Mouse (Mus musculus): ENCODE results near the gene Sptssa. TPM values are rescaled to one million over a fixed set of nuclear protein-coding genes. Genes with fewer than 3 reads are reported as not detected.
A peak's percentile ranks its signal among the peaks of the same experiment; 100 is the strongest.

Sptssa gene
- total RNA-seq (2014; rRNA removed; ENCODE audit: low replicate concordance) (42.4 and 59.6 TPM in 2 replicates), polyA plus RNA-seq (2015; fragmentation: Nextera tagmentation; extraction: Ambion mirVana) (150 and 160 TPM in 2 replicates)

GRCm38 (mm10) chr12:54656396-54657171, at the start of gene Sptssa:
Gene Sptssa, minus strand, starts transcription at chr12:54656573.
- peak; percentile 96 for DNase-seq (ENCODE audit: low spot score)
- H3K27me3 ChIP-seq (ENCODE audit: control insufficient read depth, insufficient read depth, low read length), result no peaks in the 10 kb centered on the region
- no peaks in the 10 kb centered on the region for H3K9me3 ChIP-seq (replicated peaks; ENCODE audit: control insufficient read depth, low read length)
- peak within 1 kb of the TSS; percentile 91 for H3K27ac ChIP-seq (ENCODE audit: low read depth)
- H3K36me3 ChIP-seq (replicated peaks; ENCODE audit: control insufficient read depth, insufficient read depth, low read length), result no peaks in the 10 kb centered on the region
- H3K4me1 ChIP-seq (ENCODE audit: control insufficient read depth, insufficient read depth), result peaks cover 29% of the 10 kb centered on the region
- peak within 1 kb of the TSS; percentile 82 for H3K9ac ChIP-seq (replicated peaks; ENCODE audit: low read depth, low read length)
- peak within 1 kb of the TSS; percentile 74 for H3K4me3 ChIP-seq (ENCODE audit: low read depth, low read length)
- no peak for TF ChIP-seq CTCF (IDR thresholded peaks at IDR 0.05; ENCODE audit: low read depth)
- TF ChIP-seq EP300 (IDR thresholded peaks at IDR 0.05; ENCODE audit: low read depth), result no peak
- ATAC-seq (ENCODE audit: insufficient read depth, low read depth), result peak; percentile 99
- peak within 1 kb of the TSS; percentile 75 for H3K4me2 ChIP-seq (ENCODE audit: low read depth, low read length)
- WGBS, result 6% methylated on average over 53 of the region's 53 CpGs

GRCm38 (mm10) chr12:54699394-54699793, 43.0 kb upstream of the Sptssa start:
- TF ChIP-seq CTCF (IDR thresholded peaks at IDR 0.05; ENCODE audit: low read depth) (no peak), EP300 (IDR thresholded peaks at IDR 0.05; ENCODE audit: low read depth) (no peak)
- 0 out of 2 replicates have a peak, but pooled peaks cover 4% of the 10 kb centered on the region for H3K4me1 ChIP-seq (ENCODE audit: control insufficient read depth, insufficient read depth)
- H3K36me3 ChIP-seq (replicated peaks; ENCODE audit: control insufficient read depth, insufficient read depth, low read length), result no peaks in the 10 kb centered on the region
- no peak overlapping the region for H3K4me2 ChIP-seq (ENCODE audit: low read depth, low read length)
- H3K27me3 ChIP-seq (ENCODE audit: control insufficient read depth, insufficient read depth, low read length), result no peaks in the 10 kb centered on the region
- no peak for ATAC-seq (ENCODE audit: insufficient read depth, low read depth)
- DNase-seq (ENCODE audit: low spot score), result no peak
- no peak overlapping the region for H3K4me3 ChIP-seq (ENCODE audit: low read depth, low read length)
- no peaks in the 10 kb centered on the region for H3K9me3 ChIP-seq (replicated peaks; ENCODE audit: control insufficient read depth, low read length)
- 55% methylated on average over 7 of the region's 7 CpGs for WGBS
- H3K9ac ChIP-seq (replicated peaks; ENCODE audit: low read depth, low read length), result no peak overlapping the region
- H3K27ac ChIP-seq (ENCODE audit: low read depth), result no peak overlapping the region

GRCm38 (mm10) chr12:54697791-54698250, 41.4 kb upstream of the Sptssa start:
- ATAC-seq (ENCODE audit: insufficient read depth, low read depth), result no peak
- no peak for DNase-seq (ENCODE audit: low spot score)
- Histone ChIP-seq H3K36me3 (replicated peaks; ENCODE audit: control insufficient read depth, insufficient read depth, low read length) (no peaks in the 10 kb centered on the region), H3K27ac (ENCODE audit: low read depth) (no peak overlapping the region), H3K4me2 (ENCODE audit: low read depth, low read length) (no peak overlapping the region), H3K4me1 (ENCODE audit: control insufficient read depth, insufficient read depth) (0 out of 2 replicates have a peak, but pooled peaks cover 4% of the 10 kb centered on the region), H3K27me3 (ENCODE audit: control insufficient read depth, insufficient read depth, low read length) (no peaks in the 10 kb centered on the region), H3K4me3 (ENCODE audit: low read depth, low read length) (no peak overlapping the region), H3K9me3 (replicated peaks; ENCODE audit: control insufficient read depth, low read length) (no peaks in the 10 kb centered on the region), H3K9ac (replicated peaks; ENCODE audit: low read depth, low read length) (no peak overlapping the region)
- no peak for TF ChIP-seq EP300 (IDR thresholded peaks at IDR 0.05; ENCODE audit: low read depth)
- no peak for TF ChIP-seq CTCF (IDR thresholded peaks at IDR 0.05; ENCODE audit: low read depth)
- WGBS, result 40% methylated on average over 6 of the region's 6 CpGs

- H3K4me1 ChIP-seq (ENCODE audit: control insufficient read depth, insufficient read depth), result 0 out of 2 replicates have a peak, but pooled peaks cover 4% of the 10 kb centered on the region
- no peak overlapping the region for H3K4me2 ChIP-seq (ENCODE audit: low read depth, low read length)
- ATAC-seq (ENCODE audit: insufficient read depth, low read depth) (peak; percentile 25; the same call in 1 of the 2 replicates), DNase-seq (ENCODE audit: low spot score) (peak; percentile 27)
- peaks cover 6% of the 10 kb centered on the region for H3K36me3 ChIP-seq (replicated peaks; ENCODE audit: control insufficient read depth, insufficient read depth, low read length)
- no peak overlapping the region for H3K4me3 ChIP-seq (ENCODE audit: low read depth, low read length)
- H3K27me3 ChIP-seq (ENCODE audit: control insufficient read depth, insufficient read depth, low read length), result no peaks in the 10 kb centered on the region
- TF ChIP-seq CTCF (IDR thresholded peaks at IDR 0.05; ENCODE audit: low read depth) (peak; percentile 10; the same call in 1 of the 2 replicates), EP300 (IDR thresholded peaks at IDR 0.05; ENCODE audit: low read depth) (no peak; the same call in 1 of the 2 replicates)
- no peaks in the 10 kb centered on the region for H3K9me3 ChIP-seq (replicated peaks; ENCODE audit: control insufficient read depth, low read length)
- H3K9ac ChIP-seq (replicated peaks; ENCODE audit: low read depth, low read length), result no peak overlapping the region
- H3K27ac ChIP-seq (ENCODE audit: low read depth), result peak overlapping the region; percentile 12; the same call in 1 of the 2 replicates
- 5% methylated on average over 7 of the region's 7 CpGs for WGBS
Observed at GRCm38 (mm10) chr12:54697003-54697597, 40.7 kb upstream of the Sptssa start.

- ATAC-seq (ENCODE audit: insufficient read depth, low read depth) (peak; percentile 88), DNase-seq (ENCODE audit: low spot score) (peak; percentile 96)
- H3K4me2 ChIP-seq (ENCODE audit: low read depth, low read length), result peak overlapping the region; percentile 81
- peak overlapping the region; percentile 90 for H3K4me3 ChIP-seq (ENCODE audit: low read depth, low read length)
- H3K27me3 ChIP-seq (ENCODE audit: control insufficient read depth, insufficient read depth, low read length), result no peaks in the 10 kb centered on the region
- peak overlapping the region; percentile 72 for H3K9ac ChIP-seq (replicated peaks; ENCODE audit: low read depth, low read length)
- under 1% methylated on average over 32 of the region's 32 CpGs for WGBS
- no peaks in the 10 kb centered on the region for H3K9me3 ChIP-seq (replicated peaks; ENCODE audit: control insufficient read depth, low read length)
- TF ChIP-seq EP300 (IDR thresholded peaks at IDR 0.05; ENCODE audit: low read depth) (peak; percentile 93), CTCF (IDR thresholded peaks at IDR 0.05; ENCODE audit: low read depth) (no peak)
- H3K27ac ChIP-seq (ENCODE audit: low read depth), result peak overlapping the region; percentile 99
- peaks cover 13% of the 10 kb centered on the region for H3K36me3 ChIP-seq (replicated peaks; ENCODE audit: control insufficient read depth, insufficient read depth, low read length)
- H3K4me1 ChIP-seq (ENCODE audit: control insufficient read depth, insufficient read depth), result 0 out of 2 replicates have a peak, but pooled peaks cover 4% of the 10 kb centered on the region
Observed at GRCm38 (mm10) chr12:54696242-54697002, 40.0 kb upstream of the Sptssa start.
